Mouse (Mus musculus): ENCODE data around the gene Plekha8. TPM values are rescaled to one million over a fixed set of nuclear protein-coding genes. Genes with fewer than 3 reads are reported as not detected.

Plekha8 gene
- total RNA-seq, 1 experiment, result 19.1 TPM

GRCm38 (mm10) chr6:54569776-54570175, 25.1 kb upstream of the Plekha8 start:
- Histone ChIP-seq H3K4me1 (ENCODE audit: control insufficient read depth in 2 of 2, insufficient read depth in 2 of 2, low read length in 2 of 2, poor library complexity in 1 of 2) (no peaks in the 10 kb centered on the region), H3K9ac (ENCODE audit: insufficient read depth, low read depth, low read length, poor library complexity, severe bottlenecking) (no peak overlapping the region), H3K36me3 (ENCODE audit: control insufficient read depth, insufficient read depth, low read length, poor library complexity, severe bottlenecking) (no peaks in the 10 kb centered on the region), H3K4me3 (ENCODE audit: insufficient read depth in 1 of 2, low read depth in 1 of 2, low read length in 2 of 2, poor library complexity in 1 of 2, severe bottlenecking in 1 of 2) (no peak overlapping the region), H3K27ac (ENCODE audit: insufficient read depth, low read depth, low read length, poor library complexity, severe bottlenecking) (no peak overlapping the region), H3K9me3 (ENCODE audit: control insufficient read depth, insufficient read depth, low read depth, low read length) (no peaks in the 10 kb centered on the region)
- no peak for TF ChIP-seq MAFK (IDR thresholded peaks at IDR 0.05; ENCODE audit: insufficient read depth, low read depth, low read length)
- TF ChIP-seq CHD2 (IDR thresholded peaks at IDR 0.05; ENCODE audit: low read depth, low read length), result no peak
- TF ChIP-seq HCFC1 (IDR thresholded peaks at IDR 0.05; ENCODE audit: borderline replicate concordance, insufficient read depth, low read length), result no peak
- no peak for TF ChIP-seq ZNF384 (IDR thresholded peaks at IDR 0.05; ENCODE audit: low read depth, low read length)
- TF ChIP-seq ZC3H11A (IDR thresholded peaks at IDR 0.05; ENCODE audit: borderline replicate concordance, low read depth, low read length), result no peak
- in situ Hi-C loops (cut with MboI; ENCODE audit: low sequenced_read_pairs in 2 of 2, unreplicated experiment in 2 of 2), result no loop called here
- DNase-seq (ENCODE audit: low read depth, low spot score), result no peak

GRCm38 (mm10) chr6:54573218-54573955, 21.5 kb upstream of the Plekha8 start:
- no peaks in the 10 kb centered on the region for H3K4me1 ChIP-seq (ENCODE audit: control insufficient read depth in 2 of 2, insufficient read depth in 2 of 2, low read length in 2 of 2, poor library complexity in 1 of 2)
- TF ChIP-seq HCFC1 (IDR thresholded peaks at IDR 0.05; ENCODE audit: borderline replicate concordance, insufficient read depth, low read length) (no peak), ZC3H11A (IDR thresholded peaks at IDR 0.05; ENCODE audit: borderline replicate concordance, low read depth, low read length) (no peak), CHD2 (IDR thresholded peaks at IDR 0.05; ENCODE audit: low read depth, low read length) (no peak), ZNF384 (IDR thresholded peaks at IDR 0.05; ENCODE audit: low read depth, low read length) (no peak), MAFK (IDR thresholded peaks at IDR 0.05; ENCODE audit: insufficient read depth, low read depth, low read length) (no peak)
- H3K4me3 ChIP-seq (ENCODE audit: insufficient read depth in 1 of 2, low read depth in 1 of 2, low read length in 2 of 2, poor library complexity in 1 of 2, severe bottlenecking in 1 of 2), result no peak overlapping the region
- H3K27ac ChIP-seq (ENCODE audit: insufficient read depth, low read depth, low read length, poor library complexity, severe bottlenecking), result no peak overlapping the region
- H3K9ac ChIP-seq (ENCODE audit: insufficient read depth, low read depth, low read length, poor library complexity, severe bottlenecking), result no peak overlapping the region
- in situ Hi-C loops (cut with MboI; ENCODE audit: low sequenced_read_pairs in 2 of 2, unreplicated experiment in 2 of 2), result no loop called here
- no peaks in the 10 kb centered on the region for H3K9me3 ChIP-seq (ENCODE audit: control insufficient read depth, insufficient read depth, low read depth, low read length)
- DNase-seq (ENCODE audit: low read depth, low spot score), result no peak
- H3K36me3 ChIP-seq (ENCODE audit: control insufficient read depth, insufficient read depth, low read length, poor library complexity, severe bottlenecking), result no peaks in the 10 kb centered on the region

GRCm38 (mm10) chr6:54586175-54586574, 8.7 kb upstream of the Plekha8 start:
- in situ Hi-C loops (cut with MboI; ENCODE audit: low sequenced_read_pairs in 2 of 2, unreplicated experiment in 2 of 2), result no loop called here
- TF ChIP-seq ZNF384 (IDR thresholded peaks at IDR 0.05; ENCODE audit: low read depth, low read length) (no peak), CHD2 (IDR thresholded peaks at IDR 0.05; ENCODE audit: low read depth, low read length) (no peak), MAFK (IDR thresholded peaks at IDR 0.05; ENCODE audit: insufficient read depth, low read depth, low read length) (no peak), HCFC1 (IDR thresholded peaks at IDR 0.05; ENCODE audit: borderline replicate concordance, insufficient read depth, low read length) (no peak), ZC3H11A (IDR thresholded peaks at IDR 0.05; ENCODE audit: borderline replicate concordance, low read depth, low read length) (peak; percentile 64; the same call in 1 of the 2 replicates)
- Histone ChIP-seq H3K36me3 (ENCODE audit: control insufficient read depth, insufficient read depth, low read length, poor library complexity, severe bottlenecking) (no peaks in the 10 kb centered on the region), H3K27ac (ENCODE audit: insufficient read depth, low read depth, low read length, poor library complexity, severe bottlenecking) (no peak overlapping the region), H3K9ac (ENCODE audit: insufficient read depth, low read depth, low read length, poor library complexity, severe bottlenecking) (no peak overlapping the region), H3K9me3 (ENCODE audit: control insufficient read depth, insufficient read depth, low read depth, low read length) (no peaks in the 10 kb centered on the region), H3K4me1 (ENCODE audit: control insufficient read depth in 2 of 2, insufficient read depth in 2 of 2, low read length in 2 of 2, poor library complexity in 1 of 2) (peaks cover 0 to 10% of the 10 kb centered on the region in 2 experiments; a peak in 1 of 4 replicates), H3K4me3 (ENCODE audit: insufficient read depth in 1 of 2, low read depth in 1 of 2, low read length in 2 of 2, poor library complexity in 1 of 2, severe bottlenecking in 1 of 2) (no peak overlapping the region)
- no peak for DNase-seq (ENCODE audit: low read depth, low spot score)

GRCm38 (mm10) chr6:54586911-54587310, 8.0 kb upstream of the Plekha8 start:
- no peak overlapping the region for H3K27ac ChIP-seq (ENCODE audit: insufficient read depth, low read depth, low read length, poor library complexity, severe bottlenecking)
- H3K4me1 ChIP-seq (ENCODE audit: control insufficient read depth in 2 of 2, insufficient read depth in 2 of 2, low read length in 2 of 2, poor library complexity in 1 of 2), result peaks cover 0 to 10% of the 10 kb centered on the region in 2 experiments; a peak in 1 of 4 replicates
- H3K36me3 ChIP-seq (ENCODE audit: control insufficient read depth, insufficient read depth, low read length, poor library complexity, severe bottlenecking), result no peaks in the 10 kb centered on the region
- no peak overlapping the region for H3K9ac ChIP-seq (ENCODE audit: insufficient read depth, low read depth, low read length, poor library complexity, severe bottlenecking)
- H3K4me3 ChIP-seq (ENCODE audit: insufficient read depth in 1 of 2, low read depth in 1 of 2, low read length in 2 of 2, poor library complexity in 1 of 2, severe bottlenecking in 1 of 2), result no peak overlapping the region
- no peaks in the 10 kb centered on the region for H3K9me3 ChIP-seq (ENCODE audit: control insufficient read depth, insufficient read depth, low read depth, low read length)
- TF ChIP-seq MAFK (IDR thresholded peaks at IDR 0.05; ENCODE audit: insufficient read depth, low read depth, low read length) (no peak), ZC3H11A (IDR thresholded peaks at IDR 0.05; ENCODE audit: borderline replicate concordance, low read depth, low read length) (no peak), CHD2 (IDR thresholded peaks at IDR 0.05; ENCODE audit: low read depth, low read length) (no peak)
- DNase-seq (ENCODE audit: low read depth, low spot score), result no peak
- in situ Hi-C loops (cut with MboI; ENCODE audit: low sequenced_read_pairs in 2 of 2, unreplicated experiment in 2 of 2), result no loop called here
